ENCODE assay signal across 17 mouse cellular contexts in genomic region chr2:58487279-58487560, GRCm38 (mm10). TPM values are rescaled to one million over a fixed set of nuclear protein-coding genes. Genes with fewer than 3 reads are reported as not detected.
DNase-seq lines count a peak whose midpoint lies in the region; ATAC-seq and TF ChIP-seq lines count a peak whose summit lies in the region.
"Had no signal": no experiment of that assay in that cellular context is flagged by ENCODE, and none has a peak within 500 bp of the region (broad histone marks: within the 10 kb centered on the region; RNA-seq: fewer than 3 reads in every experiment).

No protein-coding gene starts in this region.

- 79% methylated on average over 3 of the region's 3 CpGs for WGBS in forebrain, embryonic 11.5 days
- 68% methylated on average over 3 of the region's 3 CpGs for WGBS in forebrain, embryonic 16.5 days
- WGBS in lung, embryonic 14.5 days, result 57% methylated on average over 3 of the region's 3 CpGs
- 43% methylated on average over 3 of the region's 3 CpGs for WGBS in limb, embryonic 13.5 days
- 82% methylated on average over 3 of the region's 3 CpGs for WGBS in kidney, adult 2 months

- no peaks in the 10 kb centered on the region for H3K36me3 ChIP-seq in forebrain, embryonic 11.5 days (ENCODE audit: control insufficient read depth, insufficient read depth, low read length)
- H3K36me3 ChIP-seq in forebrain, embryonic 16.5 days (ENCODE audit: control insufficient read depth, insufficient read depth), result no peaks in the 10 kb centered on the region
- no peaks in the 10 kb centered on the region for H3K36me3 ChIP-seq in lung, embryonic 14.5 days (ENCODE audit: insufficient read depth)
- peaks cover 8% of the 10 kb centered on the region; the same call in 1 of the 2 replicates for H3K36me3 ChIP-seq in limb, embryonic 13.5 days
- H3K36me3 ChIP-seq in kidney, adult 2 months (ENCODE audit: control insufficient read depth, insufficient read depth, low read length), result no peaks in the 10 kb centered on the region
- H3K36me3 ChIP-seq: G1E; liver, embryonic 12.5 days had no signal

- no peak for DNase-seq in forebrain, embryonic 11.5 days (ENCODE audit: low spot score)
- DNase-seq in lung, embryonic 14.5 days, result no peak
- DNase-seq in lung, postnatal 14 days, result no peak
- peak; percentile 56 for DNase-seq in adrenal gland, postnatal 14 days
- DNase-seq in layer of hippocampus, postnatal 36 days, result no peak
- no peak for DNase-seq in kidney, adult 2 months
- DNase-seq: cerebellum, adult 9-11 months; gastrocnemius, postnatal 10 days had no signal

- TF ChIP-seq POLR2A in kidney, adult 2 months (IDR thresholded peaks at IDR 0.05; ENCODE audit: low read depth, low read length), result no peak

- H3K4me1 ChIP-seq in forebrain, embryonic 11.5 days (replicated peaks; ENCODE audit: control insufficient read depth, insufficient read depth, low read length), result peaks cover 15% of the 10 kb centered on the region; the same call in 1 of the 2 replicates
- peaks cover 32% of the 10 kb centered on the region for H3K4me1 ChIP-seq in forebrain, embryonic 16.5 days (replicated peaks; ENCODE audit: control insufficient read depth, insufficient read depth, low read length)
- H3K4me1 ChIP-seq in lung, embryonic 14.5 days (ENCODE audit: insufficient read depth), result peaks cover 14% of the 10 kb centered on the region
- H3K4me1 ChIP-seq in limb, embryonic 13.5 days, result peaks cover 41% of the 10 kb centered on the region
- H3K4me1 ChIP-seq in kidney, adult 2 months (ENCODE audit: control insufficient read depth, insufficient read depth, low read length), result peaks cover 2% of the 10 kb centered on the region; the same call in 1 of the 2 replicates

- no peak overlapping the region for H3K9ac ChIP-seq in forebrain, embryonic 11.5 days (ENCODE audit: low read length)
- no peak overlapping the region for H3K9ac ChIP-seq in forebrain, embryonic 16.5 days (replicated peaks; ENCODE audit: low read depth, low read length)
- H3K9ac ChIP-seq in lung, embryonic 14.5 days, result no peak overlapping the region
- H3K9ac ChIP-seq in limb, embryonic 13.5 days, result no peak overlapping the region
- H3K9ac ChIP-seq: liver, embryonic 12.5 days had no signal

- H3K27me3 ChIP-seq in forebrain, embryonic 11.5 days (ENCODE audit: control insufficient read depth, insufficient read depth, low read length), result no peaks in the 10 kb centered on the region
- H3K27me3 ChIP-seq in forebrain, embryonic 16.5 days (replicated peaks; ENCODE audit: control insufficient read depth, insufficient read depth, low read length), result no peaks in the 10 kb centered on the region
- H3K27me3 ChIP-seq in lung, embryonic 14.5 days (ENCODE audit: insufficient read depth, low read length), result no peaks in the 10 kb centered on the region
- no peaks in the 10 kb centered on the region for H3K27me3 ChIP-seq in limb, embryonic 13.5 days
- H3K27me3 ChIP-seq in kidney, adult 2 months (replicated peaks; ENCODE audit: control insufficient read depth, insufficient read depth, low read length), result no peaks in the 10 kb centered on the region
- H3K27me3 ChIP-seq: liver, embryonic 12.5 days had no signal

- 0 out of 2 replicates have a peak overlapping the region, but pooled peaks have one; percentile 21 for H3K27ac ChIP-seq in forebrain, embryonic 11.5 days (ENCODE audit: low read depth, low read length)
- no peak overlapping the region for H3K27ac ChIP-seq in forebrain, embryonic 16.5 days (ENCODE audit: low read length)
- peak overlapping the region; percentile 54; the same call in 1 of the 2 replicates for H3K27ac ChIP-seq in lung, embryonic 14.5 days (ENCODE audit: low read depth)
- no peak overlapping the region for H3K27ac ChIP-seq in limb, embryonic 13.5 days
- H3K27ac ChIP-seq in kidney, adult 2 months (ENCODE audit: insufficient read depth, low read depth, low read length), result no peak overlapping the region
- H3K27ac ChIP-seq: left cerebral cortex, adult 2 months; liver, embryonic 12.5 days had no signal

- H3K4me3 ChIP-seq in forebrain, embryonic 11.5 days (ENCODE audit: low read depth, low read length), result no peak overlapping the region
- no peak overlapping the region for H3K4me3 ChIP-seq in forebrain, embryonic 16.5 days (replicated peaks; ENCODE audit: low read length)
- no peak overlapping the region for H3K4me3 ChIP-seq in lung, embryonic 14.5 days (ENCODE audit: low read depth, low read length)
- H3K4me3 ChIP-seq in limb, embryonic 13.5 days, result no peak overlapping the region
- no peak overlapping the region for H3K4me3 ChIP-seq in kidney, adult 2 months (ENCODE audit: insufficient read depth, low read depth, low read length)
- H3K4me3 ChIP-seq: left cerebral cortex, adult 2 months; liver, embryonic 12.5 days had no signal

- TF ChIP-seq CTCF in lung, embryonic 14.5 days (IDR thresholded peaks at IDR 0.05; ENCODE audit: low read depth), result no peak
- TF ChIP-seq CTCF in kidney, adult 2 months (conservative IDR thresholded peaks at IDR 0.05; ENCODE audit: insufficient read depth, insufficient read length, low read depth, low read length), result no peak

- no peak for ATAC-seq in forebrain, embryonic 11.5 days (replicated peaks; ENCODE audit: low FRiP score)
- no peak for ATAC-seq in forebrain, embryonic 16.5 days
- no peak for ATAC-seq in lung, embryonic 14.5 days (ENCODE audit: insufficient read depth)
- peak; percentile 7; the same call in 1 of the 2 replicates for ATAC-seq in limb, embryonic 13.5 days (ENCODE audit: low FRiP score, low read depth)
- ATAC-seq: liver, embryonic 12.5 days had no signal

- H3K9me3 ChIP-seq in forebrain, embryonic 11.5 days (ENCODE audit: control insufficient read depth, low read length), result no peaks in the 10 kb centered on the region; the same call in 1 of the 2 replicates
- peaks cover 3% of the 10 kb centered on the region; the same call in 1 of the 2 replicates for H3K9me3 ChIP-seq in forebrain, embryonic 16.5 days (ENCODE audit: control insufficient read depth, low read length)
- no peaks in the 10 kb centered on the region for H3K9me3 ChIP-seq in lung, embryonic 14.5 days (ENCODE audit: low read depth, low read length)
- no peaks in the 10 kb centered on the region for H3K9me3 ChIP-seq in limb, embryonic 13.5 days
- H3K9me3 ChIP-seq: liver, embryonic 12.5 days had no signal

- no peak overlapping the region for H3K4me2 ChIP-seq in forebrain, embryonic 11.5 days (ENCODE audit: low read depth, low read length, severe bottlenecking)
- no peak overlapping the region for H3K4me2 ChIP-seq in forebrain, embryonic 16.5 days (ENCODE audit: low read length)
- H3K4me2 ChIP-seq in lung, embryonic 14.5 days, result no peak overlapping the region
- H3K4me2 ChIP-seq in limb, embryonic 13.5 days (replicated peaks), result peak overlapping the region; percentile 17; the same call in 1 of the 2 replicates
- H3K4me2 ChIP-seq: liver, embryonic 12.5 days had no signal

RNA-seq across cellular contexts. Expression of gene Gm17409, which starts 17.3 kb away (rescaled TPM):
- not detected in 2 replicates for polyA plus RNA-seq in forebrain, embryonic 11.5 days (2014; fragmentation: Nextera tagmentation; extraction: Ambion mirVana)
- polyA plus RNA-seq in forebrain, embryonic 16.5 days (2015; fragmentation: Nextera tagmentation; extraction: Ambion mirVana), result 0.37 TPM in 1 of 2 replicates, not detected in the other
- polyA plus RNA-seq in lung, embryonic 14.5 days (2014; fragmentation: Nextera tagmentation; extraction: Ambion mirVana), result 0.27 TPM in 1 of 2 replicates, not detected in the other
- total RNA-seq in adrenal gland, postnatal 14 days (2021), result not detected in 2 replicates
- polyA plus RNA-seq in limb, embryonic 13.5 days (2015; fragmentation: Nextera tagmentation; extraction: Ambion mirVana), result not detected in 2 replicates
- total RNA-seq in layer of hippocampus, postnatal 36 days (2021), result not detected
- polyA plus RNA-seq in kidney, adult 2 months (2012; rRNA removed), result not detected in 2 replicates
- total RNA-seq: G1E; gastrocnemius, postnatal 10 days; heart, postnatal 25 days; layer of hippocampus, adult 18-20 months; left cerebral cortex, adult 2 months had no signal
- polyA plus RNA-seq: G1E; kidney, embryonic 14.5 days; liver, embryonic 12.5 days; spleen, adult 2 months had no signal

Comparison
In these comparisons a context has a peak if more than half of its experiments do, and no peak if none do; other contexts are left out.
1. H3K27ac ChIP-seq: peak in forebrain, embryonic 11.5 days (single experiment) and lung, embryonic 14.5 days (single experiment); none in forebrain, embryonic 16.5 days (single experiment), limb, embryonic 13.5 days (single experiment) and kidney, adult 2 months (single experiment).